Mouse (Mus musculus) heart, embryonic 14.5 days (tissue): ENCODE data around the gene R3hdm1. TPM values are rescaled to one million over a fixed set of nuclear protein-coding genes. Genes with fewer than 3 reads are reported as not detected.

Experiments
- ATAC-seq: fragments of 200-750 bp; cut with Nextera tagmentation; 2 replicates; pipeline ENCODE4 v1.8.0; 2017; ENCODE audit warnings: low read depth, moderate TSS enrichment; ENCODE audit not compliant: insufficient number of reproducible peaks, insufficient read depth, low FRiP score
- H3K27ac ChIP-seq, 2 experiments: fragments of 200-500 bp in 1 of 2; fragments of 300-500 bp in 1 of 2; sonication (generic) in 1 of 2; replicated peaks in 1 of 2; 2 replicates each; pipeline ENCODE4 v1.5.1; 2012 to 2014; ENCODE audit warnings: low read depth in 2 of 2, low read length in 2 of 2, control low read depth in 1 of 2, mild to moderate bottlenecking in 1 of 2, mixed read lengths in 1 of 2; ENCODE audit not compliant: control insufficient read depth in 1 of 2, insufficient read depth in 1 of 2
- H3K27me3 ChIP-seq: fragments of 300-500 bp; sonication (generic); 2 replicates; pipeline ENCODE4 v1.6.1; 2014; ENCODE audit warnings: mild to moderate bottlenecking, low read length, control low read depth; ENCODE audit not compliant: control insufficient read depth, insufficient read depth
- H3K36me3 ChIP-seq: fragments of 300-500 bp; sonication (generic); 2 replicates; pipeline ENCODE4 v1.6.1; 2014; ENCODE audit warnings: mild to moderate bottlenecking, control low read depth, low read length, mixed read lengths; ENCODE audit not compliant: control insufficient read depth, insufficient read depth
- H3K4me1 ChIP-seq, 2 experiments: fragments of 200-500 bp in 1 of 2; fragments of 300-500 bp in 1 of 2; sonication (generic) in 1 of 2; 2 replicates each; pipeline ENCODE4 v1.6.1; 2012 to 2014; ENCODE audit warnings: low read length in 2 of 2, control low read depth in 1 of 2, mixed read lengths in 1 of 2; ENCODE audit not compliant: control insufficient read depth in 2 of 2, insufficient read depth in 2 of 2
- H3K4me2 ChIP-seq: fragments of 300-500 bp; sonication (generic); 2 replicates; pipeline ENCODE4 v1.6.1; 2014; ENCODE audit warnings: mild to moderate bottlenecking, low read length
- H3K4me3 ChIP-seq, 2 experiments: fragments of 200-500 bp in 1 of 2; fragments of 300-500 bp in 1 of 2; sonication (generic) in 1 of 2; 2 replicates each; pipeline ENCODE4 v1.5.1; 2012 to 2014; ENCODE audit warnings: low read length in 2 of 2, mild to moderate bottlenecking in 2 of 2, control low read depth in 1 of 2, low read depth in 1 of 2, moderate library complexity in 1 of 2; ENCODE audit not compliant: control insufficient read depth in 1 of 2, insufficient read depth in 1 of 2
- H3K9ac ChIP-seq: fragments of 300-500 bp; sonication (generic); 2 replicates; pipeline ENCODE4 v1.6.1; 2014; ENCODE audit warnings: mild to moderate bottlenecking, low read length
- H3K9me3 ChIP-seq: fragments of 300-500 bp; sonication (generic); 2 replicates; pipeline ENCODE4 v1.6.1; 2016; ENCODE audit warnings: low read length, control low read depth; ENCODE audit not compliant: control insufficient read depth
- WGBS: fragments of 180-500 bp; shearing (Covaris S2); extraction: QIAGEN DNeasy Blood & Tissue Kit; methylation state at CpG from one replicate; pipeline ENCODE4 v1.1.7; 2014; 5-methylcytosine and 5-hydroxymethylcytosine counted together
- polyA plus RNA-seq: library from polyadenylated mRNA; unstranded; fragments of >200 nt; fragmentation: Nextera tagmentation; extraction: Ambion mirVana; gene quantifications from 2 replicates; pipeline ENCODE4 v1.2.1, GENCODE M21; 2014

R3hdm1 gene
- polyA plus RNA-seq, 1 experiment from 2014 or later, result 55.2 TPM

- H3K4me3 ChIP-seq, result no peak overlapping the region
- no peak overlapping the region for H3K9ac ChIP-seq
- H3K4me2 ChIP-seq, result no peak overlapping the region
- peak overlapping the region in 1 of 2 experiments; percentile 63; a peak in 1 of 4 replicates for H3K27ac ChIP-seq
- 73% methylated on average over 7 of the region's 7 CpGs for WGBS
- ATAC-seq, result no peak
- no peaks in the 10 kb centered on the region for H3K27me3 ChIP-seq
- H3K4me1 ChIP-seq, result peaks cover 0 to 6% of the 10 kb centered on the region in 2 experiments; a peak in 2 of 4 replicates
- no peaks in the 10 kb centered on the region for H3K36me3 ChIP-seq
- no peaks in the 10 kb centered on the region for H3K9me3 ChIP-seq
These were observed 21.2 kb upstream of the R3hdm1 start for GRCm38 (mm10) chr1:128081873-128082272.

- H3K4me1 ChIP-seq, result peaks cover 0 to 6% of the 10 kb centered on the region in 2 experiments; a peak in 2 of 4 replicates
- no peak overlapping the region for H3K4me2 ChIP-seq
- H3K27ac ChIP-seq, result no peak overlapping the region
- H3K9me3 ChIP-seq, result no peaks in the 10 kb centered on the region
- no peak overlapping the region for H3K9ac ChIP-seq
- no peaks in the 10 kb centered on the region for H3K27me3 ChIP-seq
- WGBS, result 76% methylated on average over 7 of the region's 7 CpGs
- H3K4me3 ChIP-seq, result no peak overlapping the region
- ATAC-seq, result no peak
- no peaks in the 10 kb centered on the region for H3K36me3 ChIP-seq
These were observed 20.3 kb upstream of the R3hdm1 start for GRCm38 (mm10) chr1:128082800-128083199.

GRCm38 (mm10) chr1:128094686-128095085 is 8.4 kb upstream of the R3hdm1 start:
- no peaks in the 10 kb centered on the region for H3K9me3 ChIP-seq
- H3K27me3 ChIP-seq, result no peaks in the 10 kb centered on the region
- no peak overlapping the region for H3K27ac ChIP-seq
- H3K36me3 ChIP-seq, result peaks cover 21% of the 10 kb centered on the region
- no peak overlapping the region for H3K9ac ChIP-seq
- no peak overlapping the region for H3K4me2 ChIP-seq
- no peak for ATAC-seq
- H3K4me3 ChIP-seq, result no peak overlapping the region
- WGBS, result 84% methylated on average over 2 of the region's 2 CpGs
- H3K4me1 ChIP-seq, result no peaks in the 10 kb centered on the region

GRCm38 (mm10) chr1:128098309-128098708 is 4.8 kb upstream of the R3hdm1 start:
- Histone ChIP-seq H3K27ac (no peak overlapping the region), H3K36me3 (no peaks in the 10 kb centered on the region), H3K4me2 (no peak overlapping the region), H3K27me3 (no peaks in the 10 kb centered on the region), H3K4me3 (no peak overlapping the region), H3K9ac (no peak overlapping the region), H3K4me1 (peaks cover 0 to 4% of the 10 kb centered on the region in 2 experiments; a peak in 1 of 4 replicates), H3K9me3 (no peaks in the 10 kb centered on the region)
- 92% methylated on average over 1 of the region's 1 CpGs for WGBS
- no peak for ATAC-seq

- Histone ChIP-seq H3K4me2 (peak overlapping the region; percentile 72), H3K9ac (peak overlapping the region; percentile 73), H3K27me3 (no peaks in the 10 kb centered on the region), H3K27ac (peak overlapping the region; percentile 68 to 91), H3K4me1 (peaks cover 2 to 17% of the 10 kb centered on the region in 2 experiments), H3K4me3 (peak overlapping the region; percentile 83 to 90), H3K9me3 (no peaks in the 10 kb centered on the region), H3K36me3 (no peaks in the 10 kb centered on the region)
- no peak for ATAC-seq
- WGBS, result under 1% methylated on average over 15 of the region's 15 CpGs
These were observed 855 bp upstream of the R3hdm1 start for GRCm38 (mm10) chr1:128102251-128102640.

- Histone ChIP-seq H3K9me3 (no peaks in the 10 kb centered on the region), H3K36me3 (no peaks in the 10 kb centered on the region), H3K9ac (peak overlapping the region; percentile 92), H3K27me3 (no peaks in the 10 kb centered on the region), H3K4me1 (peaks cover 2 to 17% of the 10 kb centered on the region in 2 experiments), H3K4me3 (peak overlapping the region; percentile 59 to 90), H3K4me2 (peak overlapping the region; percentile 79), H3K27ac (peak overlapping the region; percentile 87 to 96)
- 1% methylated on average over 42 of the region's 47 CpGs for WGBS
- peak; percentile 71 for ATAC-seq
These were observed 503 bp downstream of the R3hdm1 start for GRCm38 (mm10) chr1:128103520-128104088.

- Histone ChIP-seq H3K9ac (no peak overlapping the region), H3K4me1 (no peaks in the 10 kb centered on the region), H3K4me3 (no peak overlapping the region), H3K4me2 (no peak overlapping the region), H3K36me3 (no peaks in the 10 kb centered on the region), H3K27ac (no peak overlapping the region), H3K9me3 (no peaks in the 10 kb centered on the region), H3K27me3 (no peaks in the 10 kb centered on the region)
- ATAC-seq, result no peak
- WGBS, result 79% methylated on average over 4 of the region's 4 CpGs
These were observed 18.0 kb downstream of the R3hdm1 start for GRCm38 (mm10) chr1:128120913-128121627.
